Mouse (Mus musculus): Measurements from ENCODE around the gene Ttyh2.

Gene Ttyh2

DNA sequence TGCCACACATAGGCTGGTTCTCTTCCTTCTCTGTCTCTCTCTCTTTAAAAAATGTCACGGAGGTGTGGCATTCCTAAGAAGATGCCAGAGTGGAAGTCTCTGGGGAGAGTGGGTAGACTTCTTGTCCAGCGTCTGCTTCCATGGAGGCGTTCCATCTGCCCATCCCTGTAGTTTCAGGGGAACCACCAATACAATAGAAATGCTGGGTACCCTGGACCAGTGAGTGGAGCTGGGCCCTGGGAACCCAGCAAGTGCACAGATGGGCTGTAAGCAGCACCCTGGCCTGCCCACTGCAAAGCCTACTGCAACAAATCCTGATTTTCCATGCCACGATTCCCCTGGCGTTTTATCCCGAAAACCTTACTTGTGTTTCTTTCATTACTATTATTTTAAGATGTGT is 39.3 kb downstream of the Ttyh2 start:
- DNase-seq, result no peak

DNA sequence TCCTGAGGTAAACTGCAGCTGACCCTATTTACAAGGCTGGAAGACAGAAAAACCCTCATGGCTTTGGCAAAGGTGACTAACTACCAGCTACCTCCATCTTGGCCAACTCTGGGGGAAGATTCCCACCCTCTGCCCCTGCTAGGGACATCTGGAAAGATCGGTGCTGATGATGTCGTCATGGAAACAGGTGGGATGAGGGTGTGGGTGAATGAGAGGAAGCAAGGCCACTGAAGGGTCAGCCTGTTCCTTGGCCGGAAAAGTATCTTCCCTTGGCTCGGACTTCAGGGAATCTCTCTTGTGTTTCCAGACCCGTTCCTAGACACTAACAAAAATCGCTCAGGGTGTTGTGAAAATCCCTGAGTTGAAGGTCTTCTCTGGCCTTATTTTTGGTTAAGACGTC is 40.3 kb downstream of the Ttyh2 start:
- DNase-seq, result no peak

DNA sequence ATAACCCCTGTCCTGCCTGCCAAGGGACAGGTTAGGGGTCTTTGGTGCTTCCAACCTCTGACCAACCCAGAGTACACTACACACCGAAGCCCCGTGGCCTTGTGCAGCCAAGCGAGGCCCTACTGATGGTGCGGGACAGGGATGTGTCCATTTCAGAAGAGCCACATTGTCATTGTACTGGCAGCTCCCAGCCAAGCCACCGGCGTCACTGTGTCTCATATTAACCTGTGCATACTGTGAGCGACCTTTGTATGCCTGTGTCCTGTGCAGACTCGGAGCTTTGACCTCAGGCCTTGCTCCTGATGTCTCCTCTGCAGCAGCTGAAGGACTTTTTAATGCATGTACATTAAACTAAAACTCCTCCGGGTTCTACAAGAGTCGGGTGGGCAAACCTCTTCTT is 45.3 kb downstream of the Ttyh2 start:
- DNase-seq, result no peak

DNA sequence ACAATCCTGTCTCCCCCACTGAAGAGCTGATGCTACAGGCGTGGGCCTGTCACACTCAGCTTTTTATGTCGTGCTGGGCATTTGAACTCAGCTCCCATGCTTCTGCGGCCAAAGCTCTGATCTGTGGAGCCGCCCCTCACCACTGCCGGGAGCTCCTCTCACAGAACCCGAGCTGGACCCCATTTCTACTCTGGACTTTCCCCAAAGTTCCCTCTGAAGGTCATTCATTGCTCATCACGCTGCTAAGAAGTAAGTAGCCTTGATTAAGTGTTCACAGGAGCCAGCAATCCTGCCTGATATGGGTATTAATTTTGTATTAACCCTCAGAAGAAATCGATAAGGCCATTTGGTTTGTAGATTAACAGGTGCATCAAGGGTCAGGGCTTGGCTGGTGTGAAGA is 47.2 kb downstream of the Ttyh2 start:
- no peak for DNase-seq

DNA sequence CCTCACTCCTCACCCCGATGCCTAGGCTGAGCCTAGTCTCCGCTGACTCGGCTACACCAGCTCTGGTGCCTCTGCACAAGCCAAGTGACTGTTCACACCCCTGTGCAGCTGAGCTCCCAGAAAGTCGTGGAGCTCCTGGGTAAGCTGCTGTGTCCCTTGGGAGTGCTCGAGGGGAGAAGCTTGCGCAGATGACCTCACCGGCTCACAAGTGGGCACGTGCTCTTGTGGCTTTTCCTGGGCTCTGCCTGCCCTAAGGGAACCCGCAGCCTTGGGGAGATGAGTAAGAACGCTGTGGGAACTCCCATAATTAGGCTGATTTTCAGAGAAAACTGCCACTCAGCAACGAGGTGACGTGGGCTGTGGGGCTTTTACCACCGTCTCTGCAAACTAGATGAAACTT is 47.8 kb downstream of the Ttyh2 start:
- no peak for DNase-seq

DNA sequence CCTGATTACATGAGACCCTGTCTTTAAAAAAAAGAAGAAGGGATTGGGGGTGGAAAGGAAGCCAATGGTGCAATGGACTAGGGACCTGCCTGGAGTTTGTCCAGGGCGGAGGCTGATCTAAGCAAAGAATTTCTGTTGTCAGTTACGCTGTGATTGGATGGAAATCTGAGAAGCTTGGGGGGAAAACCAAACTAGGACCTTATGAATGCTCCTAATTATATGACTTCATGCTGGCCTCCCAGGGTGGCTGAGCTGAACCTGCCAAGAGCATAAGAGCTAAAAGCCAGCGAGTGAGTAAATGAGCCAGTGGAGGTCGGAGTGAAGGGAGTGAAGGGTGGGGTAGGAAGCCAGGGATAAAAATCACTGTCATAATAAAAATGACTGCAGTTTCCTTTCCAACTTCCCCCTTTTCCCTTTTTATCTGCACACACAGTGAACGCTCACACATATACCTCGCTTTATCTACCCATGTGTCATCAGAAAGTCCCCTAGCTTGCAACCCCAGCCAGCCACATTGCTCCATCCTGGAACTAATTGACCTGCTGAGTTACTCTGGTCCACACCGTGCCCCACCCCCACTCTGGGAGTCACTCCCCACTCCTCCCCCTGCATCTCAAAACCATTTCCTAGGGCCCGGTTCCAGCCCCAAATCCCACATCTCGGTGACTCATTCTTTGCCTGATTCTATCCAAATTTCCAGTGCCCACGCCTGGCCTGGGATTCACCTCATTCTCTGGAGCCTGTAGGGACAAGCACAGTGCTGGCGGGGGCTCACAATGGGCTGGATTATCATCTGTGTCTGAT is 49.8 kb downstream of the Ttyh2 start:
- DNase-seq, result peak; percentile 43 to 48

- peak; percentile 62 to 69 for DNase-seq
Measured at GRCm38 (mm10) chr11:114726965-114727825, 52.0 kb downstream of the Ttyh2 start, which contains the start of gene Dnaic2. TSS of gene Dnaic2 (plus strand) at chr11:114727408.

DNA sequence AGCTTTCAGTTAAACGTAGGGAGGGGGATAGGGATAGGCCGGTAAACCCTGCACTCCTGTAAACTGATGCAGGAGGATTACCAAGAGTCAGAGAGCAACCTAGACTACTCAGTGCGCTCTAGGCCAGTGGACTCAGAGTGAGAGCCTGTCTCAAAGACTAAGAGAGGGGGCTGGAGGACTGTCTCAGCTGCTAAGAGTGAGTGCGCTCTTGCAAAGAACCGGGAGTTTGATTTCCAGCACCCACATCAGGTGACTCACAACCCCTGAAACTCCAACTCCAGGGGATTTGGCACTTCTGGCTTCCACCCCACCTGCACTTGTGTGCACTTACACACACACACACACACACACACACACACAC is 52.6 kb downstream of the Ttyh2 start:
- no peak for DNase-seq

DNA sequence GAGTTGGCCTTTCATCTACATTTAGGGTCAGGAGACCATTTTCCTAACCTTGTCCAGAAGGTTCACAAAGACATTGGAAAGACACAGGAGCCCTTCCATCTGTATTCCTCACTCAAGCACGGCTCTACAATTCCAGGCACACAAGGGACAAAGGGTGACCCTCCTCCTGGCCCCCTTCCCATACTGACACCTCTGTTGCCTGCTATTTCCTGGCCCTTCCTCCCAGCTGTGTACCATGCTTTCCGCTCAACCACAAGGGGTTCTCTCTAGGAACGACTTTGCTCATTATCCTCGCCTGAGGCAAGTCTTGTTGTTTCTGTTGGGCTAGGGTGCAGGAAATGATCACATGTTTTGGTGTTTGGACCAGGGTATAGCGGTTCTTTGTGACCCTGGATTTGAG is 53.1 kb downstream of the Ttyh2 start:
- DNase-seq, result no peak

DNA sequence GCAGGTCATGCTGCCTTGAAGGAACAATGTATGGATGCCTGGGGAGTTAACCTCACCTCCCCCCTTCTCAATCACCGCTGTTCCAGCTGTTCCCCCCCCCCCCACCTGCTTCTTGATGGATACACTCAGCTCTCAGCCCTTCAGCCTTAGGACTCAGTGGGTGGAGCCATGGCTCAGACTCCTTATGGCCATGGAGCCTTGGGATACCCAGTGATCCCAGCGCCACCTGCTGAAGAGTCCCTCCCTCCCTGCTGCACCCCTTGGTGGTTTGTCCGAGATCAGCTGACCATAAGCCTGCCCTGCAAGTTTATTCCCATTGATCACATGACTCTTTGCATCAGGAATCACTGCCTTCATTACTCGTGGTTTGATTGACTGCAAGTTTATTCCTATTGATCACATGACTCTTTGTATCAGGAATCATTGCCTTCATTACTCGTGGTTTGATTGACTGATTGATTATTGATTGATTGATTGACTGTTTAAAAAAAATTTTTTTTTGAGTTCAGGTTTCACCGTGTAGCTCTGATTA is 54.7 kb downstream of the Ttyh2 start:
- no peak for DNase-seq

- DNase-seq, result no peak
Measured at GRCm38 (mm10) chr11:114731711-114732110, 56.5 kb downstream of the Ttyh2 start.

- DNase-seq, result no peak
Measured at GRCm38 (mm10) chr11:114732890-114733289, 57.7 kb downstream of the Ttyh2 start.

- DNase-seq, result no peak
Measured at GRCm38 (mm10) chr11:114736111-114736510, 60.9 kb downstream of the Ttyh2 start.

DNA sequence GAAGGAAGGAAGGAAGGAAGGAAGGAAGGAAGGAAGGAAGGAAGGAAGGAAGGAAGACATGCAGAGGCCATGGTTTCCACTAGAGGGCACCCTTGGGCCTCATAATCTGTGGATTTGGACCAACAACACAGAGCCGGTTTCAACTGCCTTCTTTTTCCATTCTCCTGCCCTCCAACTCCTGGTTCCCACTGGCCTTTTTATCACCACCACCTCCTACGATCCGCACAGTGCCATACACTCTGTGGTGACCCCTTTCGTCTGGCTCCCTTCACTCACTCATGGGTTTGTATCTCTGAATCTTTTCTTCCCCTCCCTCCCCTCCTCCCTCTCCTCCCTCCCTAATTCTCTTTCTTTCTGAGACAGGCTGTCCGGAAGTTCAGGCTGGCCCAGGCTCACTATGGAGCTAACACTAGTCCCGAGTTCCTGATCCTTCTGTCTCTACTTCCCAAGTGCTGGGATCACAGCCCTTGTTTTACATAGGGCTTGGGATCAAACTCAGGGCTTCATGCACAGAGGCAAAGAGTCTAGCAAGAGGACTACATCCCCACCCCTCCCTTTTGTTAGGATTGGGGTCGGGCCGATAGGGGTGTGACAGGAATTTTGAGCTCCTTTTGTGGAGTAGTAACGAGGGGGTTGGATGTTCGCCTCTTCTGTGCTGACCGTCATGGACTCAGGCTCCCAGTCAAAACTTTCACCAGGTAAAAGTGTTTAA is 61.8 kb downstream of the Ttyh2 start:
- peak; percentile 75 to 78 for DNase-seq

DNA sequence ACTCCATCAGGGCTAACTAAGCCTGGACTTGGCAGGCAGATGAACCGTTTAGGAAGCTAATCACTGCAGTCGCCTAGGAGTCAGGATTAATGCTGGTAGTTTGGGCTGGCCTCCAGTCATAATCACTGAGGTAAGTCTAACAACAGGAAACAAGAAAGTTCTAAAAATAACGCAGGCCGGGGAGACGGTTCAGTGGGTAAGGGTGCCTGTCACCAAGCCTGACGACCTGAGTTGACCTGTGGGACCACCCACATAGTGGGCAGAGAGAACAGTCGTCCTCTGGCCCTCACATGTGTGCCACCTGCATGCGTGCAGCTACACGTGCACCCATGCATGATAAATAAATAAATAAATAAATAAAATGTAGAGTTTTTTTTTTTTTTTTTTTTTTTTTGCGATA is 65.4 kb downstream of the Ttyh2 start:
- no peak for DNase-seq

DNA sequence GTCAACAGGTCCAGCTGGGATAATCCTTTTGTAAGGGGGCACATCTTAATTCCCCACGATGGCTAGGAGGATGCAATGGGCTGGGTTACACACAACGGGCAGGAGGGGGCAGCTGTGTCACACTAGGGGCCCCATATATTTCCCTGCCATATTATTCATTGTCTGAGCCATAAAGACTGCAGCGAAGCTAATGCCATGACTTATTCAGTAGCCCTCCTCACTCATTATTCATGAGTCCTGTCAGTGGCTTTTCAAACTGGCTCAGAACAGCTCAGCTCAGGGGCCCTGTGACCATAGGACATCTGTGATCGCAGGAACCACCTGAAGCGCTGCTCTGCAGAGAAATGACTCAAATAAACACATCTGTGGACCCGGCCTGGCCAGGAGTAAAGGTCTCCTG is 66.2 kb downstream of the Ttyh2 start:
- no peak for DNase-seq

DNA sequence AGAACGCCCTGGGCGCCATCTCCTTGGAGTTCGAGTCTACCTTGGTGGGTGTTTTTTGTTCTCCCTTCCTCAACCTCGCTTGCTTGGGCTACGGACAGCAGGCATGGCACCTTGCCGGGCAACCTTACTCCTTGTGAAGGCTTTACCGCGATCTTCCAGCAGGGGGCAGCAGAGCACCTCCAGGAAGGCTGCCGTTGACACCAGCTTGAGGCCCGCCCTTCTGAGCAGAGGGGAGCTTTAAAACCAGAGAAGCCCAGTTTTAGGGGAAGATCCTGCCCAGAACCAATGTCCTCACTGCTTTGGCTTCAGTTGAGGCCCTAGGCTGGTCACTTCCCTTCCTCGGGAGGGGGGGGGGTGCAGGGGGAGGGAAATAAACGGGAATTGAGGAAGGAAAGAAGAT is 69.9 kb downstream of the Ttyh2 start:
- DNase-seq, result peak; percentile 93 to 99

GRCm38 (mm10) chr11:114747564-114748138 is 72.4 kb downstream of the Ttyh2 start:
- DNase-seq, result no peak

DNA sequence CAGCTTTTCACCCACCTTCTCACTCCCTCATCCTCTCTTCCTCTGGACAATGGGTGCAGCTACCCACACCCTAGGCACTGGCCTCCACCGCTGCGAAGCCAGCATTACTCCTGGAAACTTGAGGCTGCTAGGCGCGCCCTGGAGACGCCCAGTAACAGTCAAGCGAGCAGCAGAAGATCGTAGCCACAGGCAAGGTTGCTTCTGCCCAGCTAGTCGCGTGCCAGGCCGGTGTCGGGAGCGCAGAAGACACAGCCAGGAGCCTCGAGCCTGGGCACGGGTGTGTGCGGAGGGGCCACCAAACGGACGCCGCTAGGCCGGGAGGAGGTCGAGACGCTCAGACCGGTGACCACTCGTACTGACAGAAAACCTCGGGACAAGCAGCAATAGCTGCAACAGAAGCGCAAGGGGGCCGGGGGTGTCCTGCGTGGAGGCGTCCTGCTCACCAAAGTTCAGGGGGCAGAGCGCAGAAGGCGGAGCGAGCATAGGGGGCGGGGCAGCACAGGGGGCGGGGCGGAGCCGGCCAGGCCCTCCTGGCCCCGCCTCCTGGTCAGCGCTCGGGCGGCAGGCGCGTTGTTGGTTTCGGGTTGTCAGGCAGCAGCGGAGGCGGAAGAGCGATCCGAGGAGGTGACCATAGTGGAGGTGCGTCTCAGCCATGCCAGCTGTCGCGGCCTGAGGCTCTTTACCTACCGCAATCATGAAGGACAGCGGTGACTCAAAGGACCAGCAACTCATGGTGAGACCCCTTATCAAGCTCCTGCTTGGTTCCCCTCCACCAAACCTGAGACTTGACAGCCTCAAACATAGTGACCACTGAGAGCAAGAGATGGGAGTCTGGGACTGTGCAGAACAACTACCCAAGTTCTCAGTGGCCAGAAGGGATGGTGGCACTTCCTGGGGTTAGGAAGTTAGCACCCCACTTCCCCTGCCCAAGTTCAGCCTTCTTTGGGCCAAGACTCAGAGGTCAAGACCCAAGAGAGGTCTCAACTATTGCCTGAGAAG is 89.9 kb downstream of the Ttyh2 start, which contains the start of gene Kif19a:
Gene Kif19a, plus strand, starts transcription at position 569 of the 999 bp plus-strand sequence.
- peak; percentile 56 to 66 for DNase-seq

- DNase-seq, result no peak
Measured at GRCm38 (mm10) chr11:114769911-114770310, 94.7 kb downstream of the Ttyh2 start.
